Mouse (Mus musculus): ENCODE measurements at regions not wholly inside any gene's neighbourhood (a gene's known extent, or its start where the extent isn't known, plus 50 kb on each side); places are given as distances from the start of the nearest gene placed in this dataset.

- DNase-seq = no peak
Observed at GRCm38 (mm10) chr19:44626261-44626660, 63.6 kb downstream of the Hif1an start.

DNA sequence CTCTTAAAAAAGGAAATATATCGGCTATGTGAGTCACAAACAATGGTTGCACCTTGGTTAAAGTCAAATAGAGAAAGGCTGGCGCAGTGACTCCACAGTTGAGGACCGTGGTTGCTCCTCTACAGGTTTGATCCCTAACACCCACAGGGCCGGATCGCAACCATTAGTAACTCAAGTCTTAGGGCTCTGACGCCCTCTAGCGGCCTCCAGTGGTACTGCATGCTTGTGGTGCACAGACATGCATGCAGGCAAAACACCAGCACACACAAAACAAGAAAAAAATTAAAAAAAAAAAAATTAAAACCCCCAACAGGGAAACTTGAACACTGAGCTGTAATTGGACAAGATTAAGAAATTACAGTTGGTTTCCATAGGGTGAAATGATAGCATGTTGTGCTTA lies 67.1 kb downstream of the Hif1an start:
- no peak for DNase-seq

GRCm38 (mm10) chr19:44631356-44632007 lies 68.8 kb downstream of the Hif1an start:
- no peak for DNase-seq

DNA sequence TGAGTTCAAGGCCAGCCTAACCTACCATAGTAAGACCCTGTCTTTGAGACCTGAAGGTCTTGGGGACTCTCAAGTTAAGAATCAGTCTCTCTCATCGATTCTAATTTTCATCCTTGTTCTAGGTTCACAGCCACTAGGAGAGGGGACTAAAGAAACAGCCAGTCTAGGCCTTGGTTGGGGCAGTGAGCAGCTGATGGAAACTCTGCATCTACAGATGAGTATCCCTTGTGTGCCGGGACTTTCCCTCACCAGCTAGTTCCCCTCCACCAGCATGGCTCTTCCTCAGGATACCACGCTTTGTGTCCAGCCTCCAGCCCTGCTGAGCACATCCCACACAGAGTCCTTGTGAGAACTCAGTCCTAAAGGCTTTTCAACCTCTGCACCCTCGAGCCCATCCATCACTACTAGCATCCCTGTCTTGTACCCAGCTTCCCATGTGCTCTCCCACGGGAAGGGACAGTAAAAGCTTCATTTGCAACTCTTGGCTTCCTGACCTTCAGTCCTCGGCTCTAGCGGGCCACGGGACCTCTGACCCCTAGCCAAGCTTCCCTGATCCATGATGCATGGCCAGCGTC lies 74.6 kb downstream of the Hif1an start:
- DNase-seq = no peak

GRCm38 (mm10) chr19:44640021-44640420 lies 77.4 kb downstream of the Hif1an start:
- no peak for DNase-seq

GRCm38 (mm10) chr19:44640551-44640950 lies 77.9 kb downstream of the Hif1an start:
- DNase-seq = no peak

DNA sequence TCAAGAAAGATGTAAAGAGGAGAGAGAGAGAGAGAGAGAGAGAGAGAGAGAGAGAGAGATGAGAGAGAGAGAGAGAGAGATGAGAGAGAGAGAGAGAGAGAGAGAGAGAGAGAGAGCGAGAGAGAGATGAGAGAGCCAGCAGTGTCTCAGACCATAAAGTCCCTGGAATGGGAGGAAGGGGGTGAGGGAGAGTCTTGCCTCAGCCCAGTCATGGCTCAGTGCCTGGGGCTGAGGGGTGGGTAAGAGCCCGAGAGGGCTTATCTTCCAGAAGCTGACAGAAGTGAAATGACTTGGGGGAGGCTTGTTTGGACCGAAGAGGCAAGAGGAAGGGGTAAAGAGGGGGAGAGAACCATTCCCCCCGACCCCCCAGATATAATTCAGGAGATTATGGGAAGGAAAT lies 79.6 kb downstream of the Hif1an start:
- DNase-seq = no peak

DNA sequence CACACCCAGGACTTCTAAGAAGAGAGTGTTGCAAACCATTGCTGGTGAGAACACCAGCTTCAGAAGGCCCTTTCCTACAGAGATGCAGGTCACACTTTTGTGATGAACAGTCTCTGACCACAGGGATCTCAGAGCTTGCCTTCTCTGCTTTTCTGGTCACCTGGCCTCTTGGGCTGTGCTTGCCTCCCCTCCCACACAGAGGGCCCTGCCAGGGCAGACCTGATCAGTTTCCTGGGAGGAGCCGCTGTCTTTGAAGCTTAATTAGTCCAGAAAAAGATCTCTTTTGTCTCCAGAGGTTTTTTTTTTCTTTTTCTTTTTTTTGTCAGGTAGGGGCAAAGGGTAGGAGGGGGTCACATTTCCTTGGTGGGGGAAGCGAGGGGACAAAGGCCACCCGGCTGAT lies 81.7 kb downstream of the Hif1an start:
- DNase-seq = no peak

DNA sequence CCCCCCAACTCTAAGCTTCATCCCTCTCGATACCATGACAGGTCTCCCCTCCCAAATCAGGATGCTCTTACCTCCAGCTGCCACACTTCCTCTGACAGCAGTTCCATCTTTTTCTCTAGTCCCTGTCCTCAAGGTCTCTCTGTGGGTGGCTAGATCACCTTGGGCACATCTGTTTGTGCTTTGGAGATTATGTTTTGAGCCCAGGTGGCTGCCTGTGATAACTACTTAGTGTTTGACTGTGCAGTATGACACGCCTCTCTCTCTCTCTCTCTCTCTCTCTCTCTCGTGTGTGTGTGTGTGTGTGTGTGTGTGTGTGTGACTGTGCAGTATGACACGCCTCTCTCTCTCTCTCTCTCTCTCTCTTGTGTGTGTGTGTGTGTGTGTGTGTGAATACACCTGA lies 82.3 kb downstream of the Hif1an start:
- DNase-seq = no peak

DNA sequence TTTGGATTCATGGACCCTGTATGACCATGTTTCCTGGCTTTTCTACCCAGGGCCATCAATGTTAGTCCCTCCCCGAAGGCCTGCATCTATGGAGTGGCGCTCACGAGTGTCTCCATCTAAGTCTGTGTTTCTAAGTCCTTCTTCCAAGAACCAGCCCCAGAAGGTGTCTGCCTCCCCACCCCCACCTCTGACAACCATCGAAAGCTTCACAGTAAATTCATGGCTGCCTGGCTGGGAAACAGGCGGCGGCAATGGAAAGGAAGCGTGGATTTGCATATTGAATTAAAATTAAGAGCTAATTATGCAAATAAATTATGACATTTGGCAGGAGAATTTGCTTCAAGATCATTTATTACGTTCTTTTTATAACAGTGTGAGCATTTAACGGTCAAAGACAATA lies 83.9 kb downstream of the Hif1an start:
- no peak for DNase-seq

DNA sequence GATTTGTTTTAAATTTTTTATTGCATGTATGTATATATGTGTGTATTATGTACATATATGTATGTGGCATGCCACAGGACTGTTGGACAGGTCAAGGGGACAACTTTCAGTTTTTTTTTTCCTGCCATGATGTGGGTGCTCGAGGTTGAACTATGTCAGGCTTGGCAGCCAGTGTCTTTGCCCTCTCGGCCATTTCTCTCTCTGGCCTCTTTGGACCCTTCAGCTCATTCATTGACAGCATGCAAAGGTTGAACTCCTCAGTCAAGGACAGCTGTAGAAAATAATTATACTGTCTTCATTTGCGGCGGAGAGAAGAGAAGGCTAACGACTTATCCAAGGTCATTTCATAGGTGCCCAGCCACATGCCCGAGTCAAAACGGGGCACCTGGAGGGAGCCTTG lies 86.6 kb downstream of the Hif1an start:
- no peak for DNase-seq

- DNase-seq = no peak
Observed at GRCm38 (mm10) chr19:44650841-44651240, 88.2 kb downstream of the Hif1an start.

DNA sequence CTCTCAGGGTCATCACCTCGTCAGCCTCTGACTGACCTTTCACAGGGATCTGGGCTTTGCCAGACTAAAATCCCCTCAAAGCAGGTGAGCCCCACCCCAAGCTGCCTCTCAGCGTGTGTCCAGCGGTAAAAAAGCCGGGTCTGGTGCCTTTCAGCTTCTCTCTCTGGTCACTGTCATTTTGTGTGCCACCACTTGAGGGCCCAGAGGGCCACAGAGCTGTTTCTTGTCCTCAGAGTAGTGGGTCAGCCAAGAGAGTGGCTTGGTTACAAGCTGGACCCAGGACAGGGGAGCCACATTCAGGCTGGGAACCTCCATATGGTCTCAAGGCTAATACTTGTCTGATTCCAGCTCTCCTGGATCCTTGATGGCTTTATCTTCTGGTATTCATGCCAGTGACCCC lies 89.0 kb downstream of the Hif1an start:
- no peak for DNase-seq

GRCm38 (mm10) chr19:44655719-44656118 lies 93.1 kb downstream of the Hif1an start:
- DNase-seq = peak in 1 of 2 experiments; percentile 10

DNA sequence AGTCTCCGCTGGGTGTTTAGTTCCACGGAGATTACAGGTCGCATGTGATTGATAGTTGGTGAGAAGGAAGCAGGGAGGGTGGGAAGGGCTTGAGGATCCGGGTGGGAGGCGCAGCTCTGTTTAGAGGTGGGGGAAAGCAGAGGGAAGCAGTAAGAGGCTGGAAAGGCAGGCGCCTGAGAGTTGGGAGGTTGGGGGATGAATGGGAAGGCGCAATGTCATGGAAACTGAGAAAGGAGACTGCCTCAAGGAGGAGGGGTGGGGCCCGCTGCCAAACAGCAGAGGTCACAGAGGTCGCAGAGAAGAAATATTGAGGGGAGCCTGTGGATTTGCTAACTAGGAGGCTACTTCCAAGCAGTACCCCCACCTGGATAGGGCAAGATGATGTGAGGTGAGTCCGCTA lies 96.5 kb upstream of the Pax2 start:
- DNase-seq = no peak

DNA sequence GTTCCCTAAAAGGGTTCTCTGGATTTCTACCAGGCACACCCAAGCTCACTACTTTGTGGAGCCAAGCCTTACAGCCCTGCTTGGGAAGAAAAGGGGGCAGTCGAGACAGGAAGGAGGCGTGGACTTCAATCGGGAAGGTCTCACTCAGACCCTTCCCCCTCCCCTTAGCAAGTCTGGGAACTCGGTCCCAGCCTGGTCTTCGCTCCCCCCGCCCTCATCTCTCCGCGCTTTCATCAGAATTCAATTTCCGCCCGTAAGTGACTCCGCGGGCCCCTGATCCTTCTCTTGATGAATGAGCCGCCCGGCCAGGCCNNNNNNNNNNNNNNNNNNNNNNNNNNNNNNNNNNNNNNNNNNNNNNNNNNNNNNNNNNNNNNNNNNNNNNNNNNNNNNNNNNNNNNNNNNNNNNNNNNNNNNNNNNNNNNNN lies 86.3 kb upstream of the Pax2 start:
- DNase-seq = no peak

DNA sequence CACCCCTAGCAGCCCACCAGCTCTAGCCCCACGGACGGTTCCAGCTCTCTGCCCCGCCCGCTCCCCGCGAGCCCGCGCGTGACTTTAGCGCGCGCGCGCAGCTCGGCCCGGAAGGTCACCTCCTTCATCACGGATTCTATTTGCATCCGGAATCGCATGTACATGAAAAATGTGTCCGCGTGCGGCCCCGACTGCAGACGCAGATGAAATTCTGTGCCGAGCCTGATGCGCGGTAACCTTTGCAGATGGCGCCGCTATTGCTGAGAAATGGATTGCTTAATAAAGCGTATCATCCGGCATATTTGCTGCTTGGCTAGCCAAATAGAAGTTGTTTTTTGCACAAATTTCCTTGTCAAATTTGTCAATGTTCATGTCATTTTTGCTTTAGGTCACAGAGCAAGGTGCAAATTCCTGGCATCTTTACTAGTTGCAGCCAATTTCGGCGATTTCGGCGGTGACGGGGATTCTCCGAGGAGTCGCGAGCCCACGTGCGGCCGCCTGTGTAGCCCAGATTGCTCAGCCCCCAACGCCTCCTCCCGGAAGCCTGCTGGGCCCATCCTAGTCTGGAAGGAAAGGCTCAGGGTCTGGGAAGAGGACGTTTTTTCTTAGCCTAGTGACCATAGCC lies 81.1 kb upstream of the Pax2 start:
- no peak for DNase-seq

DNA sequence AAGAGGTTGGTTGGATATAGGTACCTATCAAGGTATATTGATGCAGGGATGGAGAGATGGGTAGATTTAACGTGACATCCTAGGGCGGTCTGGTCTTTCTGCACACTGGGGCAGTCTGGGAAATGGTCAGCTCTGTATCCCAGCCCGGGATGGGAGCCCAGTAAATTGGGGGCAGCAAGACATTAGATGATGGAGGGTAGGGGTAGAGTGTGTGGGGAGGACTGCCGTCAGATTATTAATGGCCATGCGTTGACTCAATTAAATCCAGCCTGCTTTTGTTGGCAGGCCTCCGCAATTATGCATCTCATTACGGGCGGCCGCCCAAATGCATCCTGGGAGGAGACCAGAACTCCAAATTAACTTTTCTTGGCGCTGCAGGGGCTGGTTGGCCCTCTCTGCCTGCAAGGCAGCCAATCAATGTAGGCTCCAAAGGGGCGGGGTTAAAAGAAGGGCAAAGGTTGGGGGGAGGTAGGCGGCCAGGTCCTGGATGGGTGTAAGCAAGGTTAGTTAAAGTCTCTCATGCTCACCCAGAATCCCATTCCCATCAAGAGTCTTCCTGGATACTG lies 79.2 kb upstream of the Pax2 start:
- DNase-seq = no peak

- no peak for DNase-seq
Observed at GRCm38 (mm10) chr19:44677295-44677694, 78.5 kb upstream of the Pax2 start.

- DNase-seq = no peak
Observed at GRCm38 (mm10) chr19:44678686-44679085, 77.2 kb upstream of the Pax2 start.

DNA sequence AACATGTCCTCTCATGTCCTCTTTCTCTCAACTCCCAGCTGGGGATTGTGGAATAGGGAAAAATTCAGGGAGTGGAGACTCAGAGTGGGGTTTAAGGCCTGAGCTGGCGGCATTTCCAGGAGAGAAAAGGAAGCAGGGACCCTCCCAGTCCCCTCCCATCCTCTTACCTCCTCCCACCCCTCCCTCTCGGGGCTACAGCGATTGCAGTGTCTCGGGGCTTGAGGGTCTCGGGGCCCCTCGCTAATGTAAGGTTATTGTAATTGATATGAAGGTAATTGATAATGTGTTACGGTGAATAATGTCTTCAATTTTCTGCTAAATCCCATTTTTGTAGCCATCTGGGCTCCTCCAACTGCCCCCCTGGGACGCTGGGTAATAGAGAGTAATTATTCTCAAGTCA lies 74.2 kb upstream of the Pax2 start:
- DNase-seq = no peak

DNA sequence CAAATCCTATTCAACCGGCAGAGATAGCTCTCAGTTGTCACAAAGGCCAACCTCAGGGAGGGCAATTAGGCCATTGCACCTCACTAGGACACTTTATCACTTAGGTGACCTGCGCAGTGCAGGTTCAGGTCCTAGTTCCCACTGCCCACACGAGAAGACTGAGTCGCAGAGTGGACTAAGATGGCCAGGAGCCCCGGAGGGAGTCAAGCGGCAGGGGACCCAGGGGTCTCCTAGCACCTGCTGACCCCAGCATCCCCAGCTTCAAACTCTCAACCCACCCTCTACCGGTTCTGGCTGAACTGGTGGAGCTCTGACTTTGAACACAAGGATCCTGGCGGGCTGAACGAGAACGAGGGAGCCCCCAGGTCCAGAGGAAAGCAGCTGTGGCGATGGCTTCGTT lies 72.7 kb upstream of the Pax2 start:
- DNase-seq = no peak

DNA sequence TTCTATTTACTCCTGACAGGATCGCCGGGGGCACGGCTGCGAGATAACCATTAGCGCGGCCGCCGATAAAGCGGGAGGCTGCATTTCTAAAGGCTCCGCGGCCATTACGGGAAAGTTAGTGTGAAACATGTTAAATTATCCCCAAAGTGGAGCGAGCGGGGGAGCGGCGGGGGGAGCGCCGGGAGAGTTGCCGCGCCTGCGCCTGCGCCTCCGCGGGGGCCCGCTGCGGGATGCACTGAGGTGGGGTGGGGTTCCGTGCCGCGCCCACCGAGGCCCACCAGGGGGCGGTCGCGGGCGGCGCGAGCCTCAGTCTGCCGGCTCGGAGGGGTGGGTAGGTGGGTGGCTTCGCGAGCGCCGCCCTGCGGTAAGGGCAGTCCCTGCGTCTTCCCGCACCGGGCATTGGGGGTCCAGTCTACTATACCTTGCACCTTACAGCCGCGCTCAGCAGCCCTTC lies 71.8 kb upstream of the Pax2 start:
- peak in 1 of 2 experiments; percentile 19 for DNase-seq

DNA sequence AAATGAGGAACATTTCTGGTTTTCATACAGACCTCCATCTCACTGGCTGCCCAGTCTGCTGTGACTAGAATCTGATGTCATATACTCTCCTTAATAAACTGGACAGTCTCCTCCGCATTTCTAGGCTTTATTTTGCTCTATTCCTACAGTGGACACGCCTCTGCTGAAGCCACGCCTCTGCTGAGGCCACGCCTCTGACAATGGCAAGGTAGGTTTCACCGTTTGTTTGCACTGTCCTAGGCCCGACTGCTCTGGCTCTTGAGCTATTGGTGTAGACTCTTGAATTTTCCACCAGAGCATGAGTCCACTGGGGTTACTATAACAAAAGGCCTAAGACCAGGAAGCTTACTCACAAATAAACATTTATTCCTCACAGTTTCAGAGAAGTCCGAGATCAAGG lies 69.8 kb upstream of the Pax2 start:
- no peak for DNase-seq

Data from spleen, adult 18-20 months (tissue).